Mouse (Mus musculus): ENCODE data around the gene Casq2.

GRCm38 (mm10) chr3:102099242-102099641, 13.0 kb downstream of the Casq2 start:
- no peak for TF ChIP-seq CTCF (IDR thresholded peaks at IDR 0.05; ENCODE audit: borderline replicate concordance, insufficient read depth, low read depth, low read length)
- no peak for TF ChIP-seq POLR2A (IDR thresholded peaks at IDR 0.05; ENCODE audit: borderline replicate concordance, insufficient read depth, low read length)
